Mouse (Mus musculus): ENCODE measurements around the gene Ssbp2. TPM values are rescaled to one million over a fixed set of nuclear protein-coding genes. Genes with fewer than 3 reads are reported as not detected.

The Ssbp2 gene
- total and polyA plus RNA-seq, 3 experiments = 12.6 to 38.4 TPM; not detected in 1

DNA sequence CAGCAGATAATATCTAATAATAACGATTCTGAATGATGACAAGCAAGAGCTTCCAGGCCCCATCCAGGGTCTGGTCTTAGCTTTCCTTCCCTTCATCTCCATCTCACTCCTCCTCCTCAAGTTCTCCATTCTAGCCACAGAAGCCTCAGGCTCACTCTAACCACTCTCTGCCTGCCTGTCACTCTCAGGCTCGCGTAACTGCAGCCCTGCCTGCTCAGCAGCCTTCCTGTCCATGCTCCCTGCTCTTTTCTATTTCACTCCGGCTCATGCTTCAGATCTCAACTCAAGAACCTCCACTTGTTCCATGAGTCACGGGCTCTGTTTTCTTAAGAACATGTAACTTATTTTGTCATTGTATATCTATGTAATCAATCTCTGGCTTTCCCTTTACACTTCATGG lies 286.4 kb downstream of the Ssbp2 start:
- H3K4me1 ChIP-seq (ENCODE audit: control insufficient read depth in 1 of 2, insufficient read depth in 2 of 2, low read length in 2 of 2) = no peaks in the 10 kb centered on the region
- DNase-seq (ENCODE audit: low read depth, low spot score) = peak; percentile 79
- no peak overlapping the region for H3K27ac ChIP-seq (ENCODE audit: control insufficient read depth, low read depth, low read length)
- no peaks in the 10 kb centered on the region for H3K79me2 ChIP-seq (ENCODE audit: control insufficient read depth, insufficient read depth, low read length, poor library complexity)
- TF ChIP-seq TBP (IDR thresholded peaks at IDR 0.05; ENCODE audit: low read depth, low read length) (0 out of 2 replicates have a peak, but pooled peaks have one; percentile 26), ZMIZ1 (IDR thresholded peaks at IDR 0.05; ENCODE audit: low read depth, low read length) (no peak)
- H3K9ac ChIP-seq (ENCODE audit: control insufficient read depth, low read depth, low read length, poor library complexity, severe bottlenecking) = no peak overlapping the region
- no peaks in the 10 kb centered on the region for H3K27me3 ChIP-seq (ENCODE audit: control insufficient read depth in 1 of 2, insufficient read depth in 2 of 2, low read length in 2 of 2)
- H3K9me3 ChIP-seq (replicated peaks; ENCODE audit: insufficient read depth, low read length) = no peaks in the 10 kb centered on the region
- 0 out of 4 replicates have a peak, but pooled peaks cover 0 to 2% of the 10 kb centered on the region in 2 experiments for H3K36me3 ChIP-seq (ENCODE audit: control insufficient read depth in 1 of 2, insufficient read depth in 2 of 2, low read length in 2 of 2)
- no peak overlapping the region for H3K4me3 ChIP-seq (ENCODE audit: control insufficient read depth in 1 of 2, insufficient read depth in 1 of 2, low read depth in 2 of 2, low read length in 2 of 2)

DNA sequence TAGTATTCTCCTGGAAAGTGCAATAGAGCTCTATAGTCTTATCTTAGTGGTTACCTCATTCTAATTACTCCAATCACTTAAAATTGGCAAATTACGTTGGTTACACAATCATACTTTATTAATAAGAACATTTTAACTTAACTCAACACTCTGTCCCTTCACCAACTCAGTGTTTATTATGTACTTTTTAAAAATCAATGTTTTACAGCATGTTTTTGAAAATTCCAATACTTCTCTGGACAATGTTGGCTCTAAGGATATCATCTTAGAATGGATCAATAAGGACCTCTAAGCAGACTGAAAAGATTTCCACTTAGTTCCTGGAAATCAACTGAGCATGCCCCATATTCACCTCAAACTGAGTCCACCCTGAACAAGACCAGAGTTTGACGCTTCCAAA lies 288.3 kb downstream of the Ssbp2 start:
- H3K27me3 ChIP-seq (ENCODE audit: control insufficient read depth in 1 of 2, insufficient read depth in 2 of 2, low read length in 2 of 2) = no peaks in the 10 kb centered on the region

DNA sequence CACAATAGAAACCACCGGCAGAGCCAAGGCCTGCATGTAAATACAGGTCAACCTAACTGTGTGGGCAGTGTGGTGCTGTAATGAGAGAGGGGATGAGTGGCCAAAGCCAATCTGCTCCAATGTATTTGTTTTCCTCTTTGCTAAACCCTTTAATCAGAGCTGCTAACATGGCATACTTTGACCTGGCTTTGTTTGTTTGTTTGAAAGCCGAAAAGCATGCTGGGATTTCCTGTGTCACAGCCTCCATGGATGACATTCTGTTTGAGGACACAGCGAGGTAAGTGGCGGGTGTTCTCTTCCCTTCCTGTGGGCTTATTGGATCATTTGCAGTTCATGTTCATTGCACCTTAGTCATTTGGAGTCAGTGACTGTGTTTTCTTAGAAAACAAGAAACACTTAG lies 289.9 kb downstream of the Ssbp2 start:
- no peak overlapping the region for H3K4me3 ChIP-seq (ENCODE audit: control insufficient read depth in 1 of 2, insufficient read depth in 1 of 2, low read depth in 2 of 2, low read length in 2 of 2)
- DNase-seq (ENCODE audit: low read depth, low spot score) = no peak
- no peak overlapping the region for H3K27ac ChIP-seq (ENCODE audit: control insufficient read depth, low read depth, low read length)
- H3K4me1 ChIP-seq (ENCODE audit: control insufficient read depth in 1 of 2, insufficient read depth in 2 of 2, low read length in 2 of 2) = peaks cover 2 to 10% of the 10 kb centered on the region in 2 experiments; a peak in 3 of 4 replicates
- no peaks in the 10 kb centered on the region for H3K27me3 ChIP-seq (ENCODE audit: control insufficient read depth in 1 of 2, insufficient read depth in 2 of 2, low read length in 2 of 2)
- no peak overlapping the region for H3K9ac ChIP-seq (ENCODE audit: control insufficient read depth, low read depth, low read length, poor library complexity, severe bottlenecking)
- no peaks in the 10 kb centered on the region for H3K9me3 ChIP-seq (replicated peaks; ENCODE audit: insufficient read depth, low read length)
- no peaks in the 10 kb centered on the region for H3K79me2 ChIP-seq (ENCODE audit: control insufficient read depth, insufficient read depth, low read length, poor library complexity)
- H3K36me3 ChIP-seq (ENCODE audit: control insufficient read depth in 1 of 2, insufficient read depth in 2 of 2, low read length in 2 of 2) = peaks cover 0 to 14% of the 10 kb centered on the region in 2 experiments; a peak in 2 of 4 replicates
- TF ChIP-seq MAZ (IDR thresholded peaks at IDR 0.05; ENCODE audit: low read depth, low read length) (no peak), RAD21 (IDR thresholded peaks at IDR 0.05; ENCODE audit: low read depth, low read length) (no peak), EP300 (IDR thresholded peaks at IDR 0.05; ENCODE audit: low read depth in 1 of 2, low read length in 2 of 2) (no peak), CHD1 (IDR thresholded peaks at IDR 0.05; ENCODE audit: low read depth, low read length) (no peak), CTCF (IDR thresholded peaks at IDR 0.05 in 2 of 3, conservative IDR thresholded peaks at IDR 0.05 in 1 of 3; ENCODE audit: control insufficient read depth in 1 of 3, insufficient read depth in 1 of 3, low read depth in 2 of 3, low read length in 3 of 3, poor library complexity in 1 of 3, severe bottlenecking in 1 of 3) (no peak), POLR2AphosphoS2 (IDR thresholded peaks at IDR 0.05; ENCODE audit: low read length) (no peak), MYC (IDR thresholded peaks at IDR 0.05; ENCODE audit: low read depth, low read length) (no peak), ZC3H11A (IDR thresholded peaks at IDR 0.05; ENCODE audit: low read depth, low read length) (no peak), GABPA (IDR thresholded peaks at IDR 0.05; ENCODE audit: low read depth, low read length) (no peak), TAL1 (IDR thresholded peaks at IDR 0.05; ENCODE audit: low read length) (no peak), MEF2A (IDR thresholded peaks at IDR 0.05; ENCODE audit: extremely low read depth, insufficient replicate concordance, low read depth, low read length, poor library complexity, severe bottlenecking) (no peak), ETS1 (IDR thresholded peaks at IDR 0.05; ENCODE audit: low read depth, low read length) (no peak), KAT2A (conservative IDR thresholded peaks at IDR 0.05; ENCODE audit: low read depth, low read length) (no peak)

More for the DNA sequence above, 288.3 kb downstream of the Ssbp2 start:
- Histone ChIP-seq H3K79me2 (ENCODE audit: control insufficient read depth, insufficient read depth, low read length, poor library complexity) (no peaks in the 10 kb centered on the region), H3K9ac (ENCODE audit: control insufficient read depth, low read depth, low read length, poor library complexity, severe bottlenecking) (no peak overlapping the region), H3K4me1 (ENCODE audit: control insufficient read depth in 1 of 2, insufficient read depth in 2 of 2, low read length in 2 of 2) (peaks cover 0 to under 1% of the 10 kb centered on the region in 2 experiments; a peak in 3 of 4 replicates), H3K36me3 (ENCODE audit: control insufficient read depth in 1 of 2, insufficient read depth in 2 of 2, low read length in 2 of 2) (peaks cover 0 to 2% of the 10 kb centered on the region in 2 experiments; a peak in 1 of 4 replicates), H3K27ac (ENCODE audit: control insufficient read depth, low read depth, low read length) (no peak overlapping the region), H3K9me3 (replicated peaks; ENCODE audit: insufficient read depth, low read length) (no peaks in the 10 kb centered on the region), H3K4me3 (ENCODE audit: control insufficient read depth in 1 of 2, insufficient read depth in 1 of 2, low read depth in 2 of 2, low read length in 2 of 2) (no peak overlapping the region)
- TF ChIP-seq CTCF (IDR thresholded peaks at IDR 0.05 in 2 of 3, conservative IDR thresholded peaks at IDR 0.05 in 1 of 3; ENCODE audit: control insufficient read depth in 1 of 3, insufficient read depth in 1 of 3, low read depth in 2 of 3, low read length in 3 of 3, poor library complexity in 1 of 3, severe bottlenecking in 1 of 3) (no peak), POLR2A (IDR thresholded peaks at IDR 0.05; ENCODE audit: control insufficient read depth in 1 of 2, insufficient read depth in 1 of 2, low read depth in 1 of 2, low read length in 2 of 2, poor library complexity in 1 of 2) (no peak), USF1 (IDR thresholded peaks at IDR 0.05; ENCODE audit: low read depth, low read length) (no peak), ZNF384 (IDR thresholded peaks at IDR 0.05; ENCODE audit: low read depth, low read length) (no peak), USF2 (IDR thresholded peaks at IDR 0.05; ENCODE audit: borderline replicate concordance in 1 of 2, insufficient read depth in 1 of 2, low read depth in 1 of 2, low read length in 2 of 2) (no peak), TCF12 (IDR thresholded peaks at IDR 0.05; ENCODE audit: low read depth, low read length) (no peak), ZKSCAN1 (IDR thresholded peaks at IDR 0.05; ENCODE audit: low read depth, low read length) (no peak), MYC (IDR thresholded peaks at IDR 0.05; ENCODE audit: low read depth, low read length) (no peak), EP300 (IDR thresholded peaks at IDR 0.05; ENCODE audit: low read depth in 1 of 2, low read length in 2 of 2) (no peak)
- no peak for DNase-seq (ENCODE audit: low read depth, low spot score)

Measured in MEL (cell line).